ENCODE assay signal across 8 mouse cellular contexts in genomic region chr7:75110689-75111088, GRCm38 (mm10).
DNase-seq lines count a peak whose midpoint lies in the region; ATAC-seq and TF ChIP-seq lines count a peak whose summit lies in the region.

No protein-coding gene starts in this region.

- no peak overlapping the region for H3K4me2 ChIP-seq in forebrain, embryonic 12.5 days

- no peak overlapping the region for H3K4me3 ChIP-seq in layer of hippocampus, adult 2 months
- no peak overlapping the region for H3K4me3 ChIP-seq in forebrain, embryonic 12.5 days (replicated peaks)

- H3K4me1 ChIP-seq in forebrain, embryonic 12.5 days: no peaks in the 10 kb centered on the region

- H3K27ac ChIP-seq in layer of hippocampus, adult 2 months: no peak overlapping the region
- no peak overlapping the region for H3K27ac ChIP-seq in forebrain, embryonic 12.5 days

- peak; percentile 88 for TF ChIP-seq CTCF in layer of hippocampus, adult 2 months (conservative IDR thresholded peaks at IDR 0.05)

- no peaks in the 10 kb centered on the region for H3K36me3 ChIP-seq in forebrain, embryonic 12.5 days (replicated peaks)

- WGBS in forebrain, embryonic 12.5 days: 13% methylated on average over 6 of the region's 6 CpGs

- peak; percentile 54 to 63 for DNase-seq in layer of hippocampus, adult 2 months (ENCODE audit: low spot score in 2 of 2)
- DNase-seq in layer of hippocampus, postnatal 36 days: no peak
- peak; percentile 75 for DNase-seq in ES-CJ7 (ENCODE audit: low read depth, low spot score)
- DNase-seq in c-Kit-positive CD71-negative TER-119-negative erythroid progenitor cells, embryonic 14.5 days (ENCODE audit: low read depth): peak; percentile 33
- peak; percentile 53 for DNase-seq in kidney, postnatal 14 days
- DNase-seq in neural tube, embryonic 10.5 days (ENCODE audit: extremely low spot score, low spot score): peak; percentile 15
- DNase-seq in urinary bladder, adult 2 months (ENCODE audit: low spot score): no peak

- H3K9ac ChIP-seq in forebrain, embryonic 12.5 days: no peak overlapping the region

- ATAC-seq in forebrain, embryonic 12.5 days (ENCODE audit: low FRiP score): 0 out of 2 replicates have a peak, but pooled peaks have one; percentile 41

- H3K9me3 ChIP-seq in forebrain, embryonic 12.5 days: no peaks in the 10 kb centered on the region

- no peaks in the 10 kb centered on the region for H3K27me3 ChIP-seq in forebrain, embryonic 12.5 days

Comparison
In these comparisons a context has a peak if more than half of its experiments do, and no peak if none do; other contexts are left out.
1. DNase-seq: peak in layer of hippocampus, adult 2 months (2 of 2), ES-CJ7 (single experiment), c-Kit-positive CD71-negative TER-119-negative erythroid progenitor cells, embryonic 14.5 days (single experiment), kidney, postnatal 14 days (single experiment) and neural tube, embryonic 10.5 days (single experiment); none in layer of hippocampus, postnatal 36 days (0 of 2) and urinary bladder, adult 2 months (single experiment).